Mouse (Mus musculus): ENCODE data around the gene Ccdc169. TPM values are rescaled to one million over a fixed set of nuclear protein-coding genes. Genes with fewer than 3 reads are reported as not detected.

Ccdc169 gene
- total and polyA plus RNA-seq, 3 experiments, result 0.19 TPM; not detected in 2

GRCm38 (mm10) chr3:55114313-55115065, 22.6 kb upstream of the Ccdc169 start:
- no peak overlapping the region for H3K9ac ChIP-seq (ENCODE audit: control insufficient read depth, low read depth, low read length, poor library complexity, severe bottlenecking)
- no peak overlapping the region for H3K27ac ChIP-seq (ENCODE audit: control insufficient read depth, low read depth, low read length)
- no peaks in the 10 kb centered on the region for H3K9me3 ChIP-seq (replicated peaks; ENCODE audit: insufficient read depth, low read length)
- H3K79me2 ChIP-seq (ENCODE audit: control insufficient read depth, insufficient read depth, low read length, poor library complexity), result peaks cover 20% of the 10 kb centered on the region
- H3K4me3 ChIP-seq (ENCODE audit: control insufficient read depth in 1 of 2, insufficient read depth in 1 of 2, low read depth in 2 of 2, low read length in 2 of 2), result no peak overlapping the region
- peaks cover 2 to 4% of the 10 kb centered on the region in 2 experiments; a peak in 2 of 4 replicates for H3K4me1 ChIP-seq (ENCODE audit: control insufficient read depth in 1 of 2, insufficient read depth in 2 of 2, low read length in 2 of 2)
- TF ChIP-seq NELFE (IDR thresholded peaks at IDR 0.05; ENCODE audit: low read depth, low read length) (no peak), ZNF384 (IDR thresholded peaks at IDR 0.05; ENCODE audit: low read depth, low read length) (0 out of 2 replicates have a peak, but pooled peaks have one; percentile 36)
- no peak for DNase-seq (ENCODE audit: low read depth, low spot score)
- H3K36me3 ChIP-seq (ENCODE audit: control insufficient read depth in 1 of 2, insufficient read depth in 2 of 2, low read length in 2 of 2), result peaks cover 4 to 9% of the 10 kb centered on the region in 2 experiments; a peak in 3 of 4 replicates
- no peaks in the 10 kb centered on the region for H3K27me3 ChIP-seq (ENCODE audit: control insufficient read depth in 1 of 2, insufficient read depth in 2 of 2, low read length in 2 of 2)

DNA sequence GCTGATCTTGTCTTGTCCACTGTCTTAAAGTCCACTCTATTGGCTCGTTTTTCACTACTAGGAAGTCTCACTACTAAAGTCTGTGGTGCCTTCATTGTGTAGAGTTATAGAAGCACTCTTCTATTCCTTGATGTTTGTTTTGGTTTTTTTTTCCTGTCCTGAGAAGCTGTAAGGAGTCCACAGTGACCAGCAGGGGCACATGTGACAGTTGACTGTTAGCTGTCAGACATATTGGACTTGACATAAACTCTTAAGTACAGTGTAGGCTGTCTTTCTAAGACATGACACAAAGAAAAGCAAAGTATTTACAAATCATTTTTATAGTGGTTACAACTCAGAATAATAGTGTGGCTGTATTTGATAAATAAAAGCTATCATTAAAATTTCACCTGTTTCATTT, 22.1 kb upstream of the Ccdc169 start:
- TF ChIP-seq UBTF (IDR thresholded peaks at IDR 0.05; ENCODE audit: borderline replicate concordance, insufficient read depth, low read depth, low read length), result no peak
- TF ChIP-seq SMC3 (IDR thresholded peaks at IDR 0.05; ENCODE audit: low read depth, low read length), result no peak
- TF ChIP-seq HCFC1 (IDR thresholded peaks at IDR 0.05; ENCODE audit: low read depth, low read length), result no peak
- no peak for TF ChIP-seq JUND (IDR thresholded peaks at IDR 0.05; ENCODE audit: low read depth, low read length)
- no peak for TF ChIP-seq CTCF (IDR thresholded peaks at IDR 0.05 in 2 of 3, conservative IDR thresholded peaks at IDR 0.05 in 1 of 3; ENCODE audit: control insufficient read depth in 1 of 3, insufficient read depth in 1 of 3, low read depth in 2 of 3, low read length in 3 of 3, poor library complexity in 1 of 3, severe bottlenecking in 1 of 3)
- no peak for TF ChIP-seq MAZ (IDR thresholded peaks at IDR 0.05; ENCODE audit: low read depth, low read length)
- TF ChIP-seq CHD2 (IDR thresholded peaks at IDR 0.05; ENCODE audit: low read length), result no peak
- no peak for TF ChIP-seq USF2 (IDR thresholded peaks at IDR 0.05; ENCODE audit: borderline replicate concordance in 1 of 2, insufficient read depth in 1 of 2, low read depth in 1 of 2, low read length in 2 of 2)
- TF ChIP-seq KAT2A (conservative IDR thresholded peaks at IDR 0.05; ENCODE audit: low read depth, low read length), result no peak
- TF ChIP-seq EP300 (IDR thresholded peaks at IDR 0.05; ENCODE audit: low read depth in 1 of 2, low read length in 2 of 2), result no peak
- no peak for TF ChIP-seq ZKSCAN1 (IDR thresholded peaks at IDR 0.05; ENCODE audit: low read depth, low read length)
- no peak for TF ChIP-seq BHLHE40 (IDR thresholded peaks at IDR 0.05; ENCODE audit: borderline replicate concordance, low read depth, low read length)
- no peak for TF ChIP-seq ELF1 (IDR thresholded peaks at IDR 0.05; ENCODE audit: low read depth, low read length)
- no peak for TF ChIP-seq MXI1 (IDR thresholded peaks at IDR 0.05; ENCODE audit: low read depth, low read length)
- TF ChIP-seq MAFK (IDR thresholded peaks at IDR 0.05; ENCODE audit: borderline replicate concordance, low read depth, low read length), result no peak
- no peak for TF ChIP-seq POLR2AphosphoS5 (IDR thresholded peaks at IDR 0.05; ENCODE audit: borderline replicate concordance, low read depth, low read length)
- TF ChIP-seq USF1 (IDR thresholded peaks at IDR 0.05; ENCODE audit: low read depth, low read length), result no peak
- no peak for TF ChIP-seq TAL1 (IDR thresholded peaks at IDR 0.05; ENCODE audit: low read length)
- TF ChIP-seq GATA1 (IDR thresholded peaks at IDR 0.05; ENCODE audit: low read depth, low read length), result no peak
- no peak for TF ChIP-seq TCF12 (IDR thresholded peaks at IDR 0.05; ENCODE audit: low read depth, low read length)
- H3K36me3 ChIP-seq (ENCODE audit: control insufficient read depth in 1 of 2, insufficient read depth in 2 of 2, low read length in 2 of 2), result peaks cover 6 to 9% of the 10 kb centered on the region in 2 experiments; a peak in 3 of 4 replicates
- DNase-seq (ENCODE audit: low read depth, low spot score), result no peak
- H3K9ac ChIP-seq (ENCODE audit: control insufficient read depth, low read depth, low read length, poor library complexity, severe bottlenecking), result no peak overlapping the region
- H3K4me3 ChIP-seq (ENCODE audit: control insufficient read depth in 1 of 2, insufficient read depth in 1 of 2, low read depth in 2 of 2, low read length in 2 of 2), result no peak overlapping the region
- H3K27ac ChIP-seq (ENCODE audit: control insufficient read depth, low read depth, low read length), result no peak overlapping the region
- H3K79me2 ChIP-seq (ENCODE audit: control insufficient read depth, insufficient read depth, low read length, poor library complexity), result peaks cover 20% of the 10 kb centered on the region
- H3K4me1 ChIP-seq (ENCODE audit: control insufficient read depth in 1 of 2, insufficient read depth in 2 of 2, low read length in 2 of 2), result peaks cover 2 to 6% of the 10 kb centered on the region in 2 experiments; a peak in 2 of 4 replicates
- no peaks in the 10 kb centered on the region for H3K27me3 ChIP-seq (ENCODE audit: control insufficient read depth in 1 of 2, insufficient read depth in 2 of 2, low read length in 2 of 2)
- no peaks in the 10 kb centered on the region for H3K9me3 ChIP-seq (replicated peaks; ENCODE audit: insufficient read depth, low read length)

Data from MEL (cell line).